Mouse (Mus musculus): ENCODE results near the gene Sdk1.

The Sdk1 gene

DNA sequence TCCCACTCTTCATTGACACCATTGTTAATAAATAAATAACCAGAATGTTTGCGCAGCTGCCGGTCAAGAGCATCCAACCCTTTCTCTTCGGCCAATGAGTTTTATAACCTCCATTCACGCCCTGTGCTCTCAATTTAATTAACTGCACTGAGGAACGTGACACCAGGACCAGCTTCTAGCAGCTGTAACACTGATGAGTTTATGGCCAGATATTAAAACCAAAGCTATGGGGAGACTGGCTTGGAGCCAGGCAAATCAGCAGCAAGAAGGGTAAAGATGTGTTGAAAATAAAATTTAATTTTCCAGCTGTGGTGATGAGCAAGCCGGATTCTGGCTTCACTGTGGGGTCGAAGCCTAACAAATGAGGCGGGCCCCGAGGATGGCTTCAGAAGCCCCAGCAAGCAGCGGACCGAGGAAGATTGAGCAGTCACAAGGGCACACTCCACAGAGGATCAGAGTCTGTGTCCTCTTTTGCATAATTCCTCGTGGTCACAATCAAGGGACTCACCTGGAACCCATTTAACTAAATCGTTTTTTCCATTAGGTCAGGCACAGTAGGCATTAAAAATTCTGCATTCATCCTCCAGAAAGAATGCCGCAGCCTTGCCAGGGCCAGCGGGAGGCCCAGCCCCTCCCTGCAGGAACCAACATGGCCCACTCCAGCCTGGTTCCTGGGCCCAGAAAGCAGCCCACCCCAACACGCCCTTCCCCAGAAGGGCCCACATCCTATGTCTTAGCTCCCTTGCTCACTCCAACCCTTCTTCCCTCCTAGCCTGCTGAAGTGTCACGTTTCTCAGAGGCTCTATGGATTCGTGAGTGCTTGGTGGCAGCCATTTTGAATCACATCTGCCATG lies 987.9 kb downstream of the Sdk1 start:
- in situ Hi-C loops (cut with MboI, MseI): loop anchor here (5.0 kb wide), 1 partner anchor 83 kb away; no protein-coding TSS in a partner anchor

GRCm38 (mm10) chr5:142229811-142230205 lies 988.5 kb downstream of the Sdk1 start:
- in situ Hi-C loops (cut with MboI, MseI): loop anchor here (5.0 kb wide), 1 partner anchor 82 kb away; no protein-coding TSS in a partner anchor

- in situ Hi-C loops (cut with MboI, MseI): no loop called here
These were observed 999.0 kb downstream of the Sdk1 start for GRCm38 (mm10) chr5:142240288-142240687.

GRCm38 (mm10) chr5:142242597-142242996 lies 1001.3 kb downstream of the Sdk1 start:
- in situ Hi-C loops (cut with MboI, MseI): no loop called here

DNA sequence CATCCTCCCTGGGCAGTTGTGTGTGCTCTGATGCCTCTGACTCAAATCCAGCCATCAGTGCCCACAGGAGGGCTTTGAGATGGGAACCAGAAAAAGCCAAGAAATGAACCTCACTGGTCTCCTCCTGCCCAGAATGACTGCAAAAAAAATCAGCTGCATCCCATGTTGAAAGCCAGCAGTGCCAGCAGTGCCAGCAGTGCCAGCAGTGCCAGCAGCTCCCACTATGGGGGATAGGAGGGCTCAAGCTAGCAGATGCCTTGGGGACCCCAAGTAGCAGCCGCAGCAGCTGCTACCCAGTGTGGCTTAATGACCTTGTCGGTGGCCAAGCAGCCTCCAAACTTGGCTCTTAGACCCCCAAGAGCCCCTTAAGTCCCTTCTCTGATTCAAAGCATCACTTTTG lies 1001.8 kb downstream of the Sdk1 start:
- in situ Hi-C loops (cut with MboI, MseI): no loop called here

GRCm38 (mm10) chr5:142256231-142256630 lies 1014.9 kb downstream of the Sdk1 start:
- in situ Hi-C loops (cut with MboI, MseI): no loop called here

DNA sequence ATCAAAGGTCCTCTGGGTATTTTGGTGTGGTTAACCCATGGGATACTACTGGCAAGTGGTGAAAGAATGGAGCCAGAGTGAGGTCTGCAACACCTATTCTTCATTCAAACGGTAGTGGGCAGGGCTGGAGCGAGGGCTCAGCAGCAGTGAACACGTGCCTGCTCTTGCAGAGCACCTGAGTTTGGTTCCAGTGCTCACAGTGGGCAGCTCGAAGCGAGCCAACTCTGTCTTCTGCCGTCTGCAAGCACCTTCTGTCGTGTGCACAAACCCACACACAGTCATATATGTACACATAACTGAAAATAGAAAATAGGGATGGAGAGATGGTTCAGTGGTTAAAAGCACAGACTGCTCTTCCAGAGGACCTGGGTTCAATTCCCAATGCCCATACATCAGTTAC lies 1017.4 kb downstream of the Sdk1 start:
- in situ Hi-C loops (cut with MboI, MseI): no loop called here

DNA sequence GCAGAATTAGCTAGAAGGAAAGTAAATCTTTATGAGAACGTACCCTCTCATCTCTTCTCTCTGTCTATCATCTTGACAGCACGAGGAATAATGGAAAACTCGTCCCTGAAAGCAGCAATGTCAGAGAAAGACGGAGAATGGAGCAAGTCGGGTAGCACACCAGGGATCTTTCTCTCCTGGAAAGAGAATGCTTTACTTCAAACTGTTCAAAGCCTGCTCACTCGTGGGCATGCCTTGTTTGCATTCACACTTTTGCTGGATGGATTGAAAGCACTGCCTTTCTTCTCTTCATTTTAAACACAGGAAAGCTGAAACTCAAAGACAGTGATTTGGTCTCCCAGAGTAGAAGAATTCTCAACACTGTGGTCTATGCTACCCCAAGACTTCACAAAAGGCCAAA lies 1020.8 kb downstream of the Sdk1 start:
- in situ Hi-C loops (cut with MboI, MseI): no loop called here
